Comparison of ENCODE assay signal across 10 mouse cellular contexts in the genomic region with DNA sequence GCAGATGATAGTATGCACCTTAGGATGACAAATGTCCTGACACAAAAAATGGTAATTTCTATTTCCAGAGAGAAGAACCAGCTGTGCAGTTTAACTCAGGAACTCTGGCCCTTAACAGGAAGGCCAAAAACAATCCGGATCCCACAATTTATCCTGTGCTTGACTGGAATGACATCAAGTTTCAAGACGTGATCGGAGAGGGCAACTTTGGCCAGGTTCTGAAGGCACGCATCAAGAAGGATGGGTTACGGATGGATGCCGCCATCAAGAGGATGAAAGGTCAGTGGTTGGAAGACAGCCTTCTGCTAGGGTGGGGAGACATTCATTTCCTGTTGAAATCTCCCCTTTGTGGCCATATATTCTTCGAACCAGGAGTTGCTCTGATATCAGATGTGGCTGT.
"Had no signal": no experiment of that assay in that cellular context is flagged by ENCODE, and none has a peak within 500 bp of the region (broad histone marks: within the 10 kb centered on the region; RNA-seq: fewer than 3 reads in every experiment).

No protein-coding gene starts in this region.

- H3K9ac ChIP-seq: limb, embryonic 13.5 days; liver, embryonic 14.5 days; midbrain, embryonic 15.5 days; neural tube, embryonic 12.5 days had no signal

- H3K4me3 ChIP-seq: layer of hippocampus, adult 2 months; limb, embryonic 13.5 days; midbrain, embryonic 15.5 days; neural tube, embryonic 12.5 days had no signal

- H3K4me1 ChIP-seq: limb, embryonic 13.5 days; midbrain, embryonic 15.5 days; neural tube, embryonic 12.5 days had no signal

- H3K36me3 ChIP-seq: limb, embryonic 13.5 days; midbrain, embryonic 15.5 days; neural tube, embryonic 12.5 days had no signal

- H3K27me3 ChIP-seq: limb, embryonic 13.5 days; midbrain, embryonic 15.5 days; neural tube, embryonic 12.5 days had no signal

- H3K27ac ChIP-seq: layer of hippocampus, adult 2 months; limb, embryonic 13.5 days; liver, embryonic 14.5 days; midbrain, embryonic 15.5 days; neural tube, embryonic 12.5 days; stomach, postnatal 0 days had no signal

- DNase-seq: lung, adult 2 months; lung, postnatal 36 days; thymus, postnatal 14 days had no signal

- H3K4me2 ChIP-seq: limb, embryonic 13.5 days; midbrain, embryonic 15.5 days; neural tube, embryonic 12.5 days had no signal

- H3K9me3 ChIP-seq: limb, embryonic 13.5 days; midbrain, embryonic 15.5 days; neural tube, embryonic 12.5 days had no signal

- ATAC-seq: lung, postnatal 0 days; midbrain, embryonic 15.5 days had no signal
